Mouse (Mus musculus): ENCODE data around the gene Coa7. TPM values are rescaled to one million over a fixed set of nuclear protein-coding genes. Genes with fewer than 3 reads are reported as not detected.
A peak's percentile ranks its signal among the peaks of the same experiment; 100 is the strongest.

Gene Coa7
- 0.04 and 0.14 TPM in 2 replicates for polyA plus RNA-seq (2012)

DNA sequence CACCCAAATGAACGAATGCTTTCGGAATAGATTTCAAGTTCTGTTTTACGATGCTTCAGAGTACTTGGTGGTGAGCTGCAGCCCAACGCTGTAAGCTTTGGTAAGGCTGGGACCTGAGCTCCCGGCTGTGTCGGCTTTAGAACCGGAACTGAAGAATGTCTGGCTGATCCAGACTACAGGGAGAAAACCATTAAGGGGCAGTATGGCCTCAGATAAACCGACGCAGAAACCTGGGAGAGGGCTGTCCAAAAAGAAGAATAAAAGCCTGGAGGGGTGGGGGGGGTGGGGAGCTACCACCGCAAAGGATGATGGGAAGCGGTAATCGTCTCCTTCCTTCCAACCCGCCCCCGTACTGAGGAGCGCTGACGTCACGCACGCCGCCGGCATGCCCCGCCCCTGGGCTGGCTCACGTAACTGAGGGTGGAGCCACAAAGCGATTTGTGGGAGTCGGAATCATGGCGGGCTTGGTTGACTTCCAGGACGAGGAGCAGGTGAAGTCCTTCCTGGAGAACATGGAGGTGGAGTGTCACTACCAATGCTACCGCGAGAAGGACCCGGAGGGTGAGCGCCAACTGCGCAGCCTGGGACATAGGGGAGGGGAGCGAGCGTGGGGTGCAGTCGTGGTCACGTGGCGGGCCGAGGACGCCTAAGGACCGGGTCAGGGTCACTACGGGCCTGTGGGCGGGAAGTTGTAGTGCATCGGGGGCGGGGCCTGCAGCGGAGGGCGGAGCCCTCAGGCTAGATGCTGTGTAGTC, at the start of gene Coa7:
Coa7 (plus strand) TSS at position 411 of the 755 bp plus-strand sequence.
- no peak for TF ChIP-seq GATA1 (IDR thresholded peaks at IDR 0.05; ENCODE audit: low read length)
- no peak for TF ChIP-seq TAL1 (IDR thresholded peaks at IDR 0.05; ENCODE audit: low read length)
- H3K9me3 ChIP-seq (ENCODE audit: control insufficient read depth, low read length), result no peaks in the 10 kb centered on the region

DNA sequence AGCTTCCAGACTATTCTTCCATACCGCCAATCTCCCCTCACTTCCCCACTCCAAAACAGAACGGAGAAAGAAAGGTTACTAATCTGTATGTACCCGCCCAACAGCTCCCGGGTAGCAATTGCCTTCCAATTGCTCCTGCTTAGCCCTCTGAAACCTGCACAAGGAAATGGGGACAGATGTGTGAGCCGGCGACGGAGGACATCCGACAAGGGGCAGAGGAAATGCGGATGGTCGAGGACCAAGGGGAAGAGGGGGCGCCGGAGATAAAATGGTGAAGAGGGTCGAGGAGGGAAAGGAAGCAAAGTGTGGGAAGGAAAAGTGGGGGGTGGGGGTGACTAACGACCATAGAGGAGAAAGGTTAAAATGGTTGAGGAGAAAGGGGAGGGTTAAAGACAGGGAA, 27.7 kb upstream of the Coa7 start:
- Histone ChIP-seq H3K9me3 (ENCODE audit: control insufficient read depth, low read length) (no peaks in the 10 kb centered on the region), H3K36me3 (ENCODE audit: control insufficient read depth) (no peaks in the 10 kb centered on the region), H3K27me3 (ENCODE audit: control insufficient read depth) (no peaks in the 10 kb centered on the region), H3K4me1 (ENCODE audit: control insufficient read depth) (peaks cover 16% of the 10 kb centered on the region), H3K4me3 (replicated peaks) (peak overlapping the region; percentile 82)
- TF ChIP-seq GATA1 (IDR thresholded peaks at IDR 0.05; ENCODE audit: low read length), result no peak
- TF ChIP-seq TAL1 (IDR thresholded peaks at IDR 0.05; ENCODE audit: low read length), result no peak

More for the DNA sequence above, at the start of gene Coa7:
- Histone ChIP-seq H3K4me1 (ENCODE audit: control insufficient read depth) (peaks cover 24% of the 10 kb centered on the region), H3K27me3 (ENCODE audit: control insufficient read depth) (no peaks in the 10 kb centered on the region), H3K4me3 (replicated peaks) (peak within 1 kb of the TSS; percentile 81), H3K36me3 (ENCODE audit: control insufficient read depth) (peaks cover 14% of the 10 kb centered on the region)

GRCm38 (mm10) chr4:108300670-108301373, 27.1 kb upstream of the Coa7 start, which contains the start of gene Zyg11b:
Gene Zyg11b, minus strand, starts transcription at chr4:108301096.
- H3K9me3 ChIP-seq (ENCODE audit: control insufficient read depth, low read length), result no peaks in the 10 kb centered on the region
- H3K4me1 ChIP-seq (ENCODE audit: control insufficient read depth), result peaks cover 16% of the 10 kb centered on the region
- H3K27me3 ChIP-seq (ENCODE audit: control insufficient read depth), result no peaks in the 10 kb centered on the region
- no peak for TF ChIP-seq TAL1 (IDR thresholded peaks at IDR 0.05; ENCODE audit: low read length)
- TF ChIP-seq GATA1 (IDR thresholded peaks at IDR 0.05; ENCODE audit: low read length), result no peak
- peak within 1 kb of the TSS; percentile 82 for H3K4me3 ChIP-seq (replicated peaks)
- no peaks in the 10 kb centered on the region for H3K36me3 ChIP-seq (ENCODE audit: control insufficient read depth)

- TF ChIP-seq GATA1 (IDR thresholded peaks at IDR 0.05; ENCODE audit: low read length), result no peak
- no peak for TF ChIP-seq TAL1 (IDR thresholded peaks at IDR 0.05; ENCODE audit: low read length)
- H3K36me3 ChIP-seq (ENCODE audit: control insufficient read depth), result no peaks in the 10 kb centered on the region
- H3K9me3 ChIP-seq (ENCODE audit: control insufficient read depth, low read length), result no peaks in the 10 kb centered on the region; the same call in 1 of the 2 replicates
- H3K4me1 ChIP-seq (ENCODE audit: control insufficient read depth), result peaks cover 16% of the 10 kb centered on the region
- H3K4me3 ChIP-seq (replicated peaks), result no peak overlapping the region
- H3K27me3 ChIP-seq (ENCODE audit: control insufficient read depth), result no peaks in the 10 kb centered on the region
Measured at GRCm38 (mm10) chr4:108302296-108302890, 25.5 kb upstream of the Coa7 start.

DNA sequence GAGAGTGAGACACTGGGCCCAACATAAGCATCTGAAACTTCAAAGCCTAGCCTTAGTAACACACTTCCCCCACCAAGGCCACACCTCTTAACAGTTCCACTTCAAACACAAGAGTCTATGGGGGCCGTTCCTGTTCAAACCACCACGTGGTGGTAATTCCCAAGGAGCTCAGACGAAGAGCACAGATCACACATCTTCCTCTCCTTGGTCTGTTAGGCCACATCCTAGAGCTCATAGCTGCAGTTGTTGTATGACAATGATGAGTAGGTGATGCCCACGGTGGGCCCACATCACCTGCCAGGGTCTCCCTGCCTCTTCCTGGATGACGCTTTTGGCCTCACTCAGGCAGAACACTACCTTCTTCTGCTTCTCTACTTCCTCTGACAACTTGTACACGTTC, 17.2 kb upstream of the Coa7 start:
- no peaks in the 10 kb centered on the region for H3K36me3 ChIP-seq (ENCODE audit: control insufficient read depth)
- no peaks in the 10 kb centered on the region; the same call in 1 of the 2 replicates for H3K9me3 ChIP-seq (ENCODE audit: control insufficient read depth, low read length)
- H3K4me1 ChIP-seq (ENCODE audit: control insufficient read depth), result no peaks in the 10 kb centered on the region
- H3K27me3 ChIP-seq (ENCODE audit: control insufficient read depth), result no peaks in the 10 kb centered on the region
- TF ChIP-seq TAL1 (IDR thresholded peaks at IDR 0.05; ENCODE audit: low read length) (no peak), GATA1 (IDR thresholded peaks at IDR 0.05; ENCODE audit: low read length) (no peak)
- H3K4me3 ChIP-seq (replicated peaks), result no peak overlapping the region

DNA sequence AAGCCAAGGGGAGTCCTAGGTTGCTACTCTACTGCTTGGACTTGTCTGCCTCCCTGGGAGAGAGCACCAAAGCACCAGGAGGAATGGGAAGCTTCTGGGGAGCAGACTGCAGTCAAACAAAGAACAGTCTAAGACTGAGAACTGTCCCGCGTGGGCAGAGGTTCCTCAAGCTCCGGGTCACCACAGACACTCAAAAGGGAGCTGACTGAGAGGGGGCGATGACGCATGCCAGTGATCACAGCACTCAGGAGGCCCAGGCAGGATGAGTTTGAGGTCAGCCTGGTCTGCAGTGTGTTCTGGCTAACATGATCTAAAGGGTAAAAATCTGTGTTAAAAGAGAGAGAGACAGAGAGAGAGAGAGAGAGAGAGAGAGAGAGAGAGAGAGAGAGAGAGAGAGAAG, 13.9 kb upstream of the Coa7 start:
- no peak overlapping the region for H3K4me3 ChIP-seq (replicated peaks)
- H3K36me3 ChIP-seq (ENCODE audit: control insufficient read depth), result no peaks in the 10 kb centered on the region
- no peaks in the 10 kb centered on the region for H3K9me3 ChIP-seq (ENCODE audit: control insufficient read depth, low read length)
- no peak for TF ChIP-seq GATA1 (IDR thresholded peaks at IDR 0.05; ENCODE audit: low read length)
- TF ChIP-seq TAL1 (IDR thresholded peaks at IDR 0.05; ENCODE audit: low read length), result no peak
- H3K27me3 ChIP-seq (ENCODE audit: control insufficient read depth), result no peaks in the 10 kb centered on the region; the same call in 1 of the 2 replicates
- no peaks in the 10 kb centered on the region for H3K4me1 ChIP-seq (ENCODE audit: control insufficient read depth)

DNA sequence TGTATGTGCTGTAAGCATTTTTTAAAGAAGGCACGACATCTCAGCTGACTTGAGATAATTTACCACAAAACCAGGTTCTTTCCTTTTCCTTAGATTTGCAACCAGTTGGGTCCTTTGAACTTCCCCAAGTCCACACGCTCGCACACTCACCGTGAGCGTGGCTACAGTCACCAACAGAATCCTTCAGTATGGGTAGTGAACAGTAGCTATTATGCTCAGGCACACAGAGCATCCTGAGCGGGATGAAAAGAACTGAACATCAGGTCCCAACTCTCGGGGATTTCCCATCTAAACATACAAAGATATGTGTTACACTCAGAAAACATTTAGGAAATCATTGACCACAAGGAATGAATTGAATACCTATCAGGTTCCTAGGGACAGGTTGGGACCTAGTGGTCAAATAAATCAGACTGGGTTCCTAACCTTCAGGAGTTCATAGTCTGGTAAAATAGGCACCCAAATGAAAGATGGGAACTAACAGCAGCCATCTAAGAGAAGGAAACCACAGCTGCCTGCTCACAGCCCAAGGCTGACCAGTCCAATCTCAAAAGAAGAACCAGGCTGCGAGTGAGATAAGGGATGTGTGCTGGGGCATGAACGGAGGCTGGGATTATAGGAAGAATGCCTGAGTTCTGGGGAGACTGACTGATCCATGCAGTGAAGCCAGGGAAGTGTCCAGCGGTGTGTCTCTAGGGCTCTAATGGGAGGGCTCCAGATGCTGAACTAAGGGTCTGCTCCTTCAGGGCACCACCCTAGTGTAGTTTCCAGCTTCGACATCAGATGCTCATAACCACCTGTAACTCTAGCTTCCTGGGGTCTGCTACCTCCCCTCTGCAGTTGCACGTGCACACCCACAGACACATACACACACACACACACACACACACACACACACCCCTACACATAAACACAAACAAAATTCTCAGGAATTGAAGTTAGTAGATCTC, 10.0 kb upstream of the Coa7 start:
- TF ChIP-seq GATA1 (IDR thresholded peaks at IDR 0.05; ENCODE audit: low read length), result no peak
- no peak for TF ChIP-seq TAL1 (IDR thresholded peaks at IDR 0.05; ENCODE audit: low read length)
- no peak overlapping the region for H3K4me3 ChIP-seq (replicated peaks)
- no peaks in the 10 kb centered on the region; the same call in 1 of the 2 replicates for H3K27me3 ChIP-seq (ENCODE audit: control insufficient read depth)
- no peaks in the 10 kb centered on the region for H3K4me1 ChIP-seq (ENCODE audit: control insufficient read depth)
- peaks cover 3% of the 10 kb centered on the region for H3K9me3 ChIP-seq (ENCODE audit: control insufficient read depth, low read length)
- H3K36me3 ChIP-seq (ENCODE audit: control insufficient read depth), result no peaks in the 10 kb centered on the region

Measured in erythroblast, embryonic 14.5 days (primary cell).